ENCODE assay signal across 7 mouse cellular contexts in genomic region chr5:63951421-63951911, GRCm38 (mm10). TPM values are rescaled to one million over a fixed set of nuclear protein-coding genes. Genes with fewer than 3 reads are reported as not detected.
DNase-seq lines count a peak whose midpoint lies in the region; ATAC-seq and TF ChIP-seq lines count a peak whose summit lies in the region.

No protein-coding gene starts in this region.

- no peak overlapping the region for H3K4me2 ChIP-seq in kidney, embryonic 14.5 days (replicated peaks; ENCODE audit: low read depth, low read length)
- H3K4me2 ChIP-seq in midbrain, embryonic 11.5 days, result no peak overlapping the region

- peaks cover 14% of the 10 kb centered on the region for H3K4me1 ChIP-seq in heart, adult 2 months (ENCODE audit: control insufficient read depth, insufficient read depth, low read length)
- H3K4me1 ChIP-seq in kidney, embryonic 14.5 days (ENCODE audit: control insufficient read depth, insufficient read depth, low read length), result peaks cover 19% of the 10 kb centered on the region
- H3K4me1 ChIP-seq in midbrain, embryonic 11.5 days (ENCODE audit: control insufficient read depth, insufficient read depth, low read length), result peaks cover 5% of the 10 kb centered on the region; the same call in 1 of the 2 replicates

- H3K9me3 ChIP-seq in kidney, embryonic 14.5 days (ENCODE audit: control insufficient read depth, low read length), result no peaks in the 10 kb centered on the region
- H3K9me3 ChIP-seq in midbrain, embryonic 11.5 days (ENCODE audit: control insufficient read depth, low read length), result no peaks in the 10 kb centered on the region

- no peaks in the 10 kb centered on the region for H3K27me3 ChIP-seq in heart, adult 2 months (ENCODE audit: control insufficient read depth, insufficient read depth, low read length)
- no peaks in the 10 kb centered on the region for H3K27me3 ChIP-seq in kidney, embryonic 14.5 days (ENCODE audit: control insufficient read depth, insufficient read depth, low read length)
- no peaks in the 10 kb centered on the region for H3K27me3 ChIP-seq in midbrain, embryonic 11.5 days (ENCODE audit: control insufficient read depth, insufficient read depth, low read length)

- WGBS in heart, adult 2 months, result 22% methylated on average over 11 of the region's 11 CpGs
- WGBS in kidney, embryonic 14.5 days, result 73% methylated on average over 11 of the region's 11 CpGs
- 88% methylated on average over 11 of the region's 11 CpGs for WGBS in midbrain, embryonic 11.5 days

- peak; percentile 74; the same call in 1 of the 2 replicates for TF ChIP-seq EP300 in heart, adult 2 months (IDR thresholded peaks at IDR 0.05; ENCODE audit: insufficient read depth, low read depth, low read length)

- peaks cover 2% of the 10 kb centered on the region; the same call in 1 of the 2 replicates for H3K79me2 ChIP-seq in heart, adult 2 months (replicated peaks; ENCODE audit: control insufficient read depth, insufficient read depth, low read length)

- peak; percentile 52 for DNase-seq in adipocyte (ENCODE audit: low spot score)
- DNase-seq in adrenal gland, postnatal 10 days, result peak; percentile 53
- peak; percentile 56 to 63 for DNase-seq in heart, adult 2 months
- DNase-seq in midbrain, embryonic 11.5 days (ENCODE audit: low spot score, missing footprints), result no peak
- DNase-seq in retina, postnatal 1 day, result no peak

- H3K4me3 ChIP-seq in heart, adult 2 months, result peak overlapping the region; percentile 1; the same call in 1 of the 2 replicates
- H3K4me3 ChIP-seq in kidney, embryonic 14.5 days (ENCODE audit: low read length), result no peak overlapping the region
- no peak overlapping the region for H3K4me3 ChIP-seq in midbrain, embryonic 11.5 days (ENCODE audit: low read depth, low read length)

- H3K9ac ChIP-seq in heart, adult 2 months (ENCODE audit: low read depth, low read length), result no peak overlapping the region
- no peak overlapping the region for H3K9ac ChIP-seq in kidney, embryonic 14.5 days (ENCODE audit: low read depth, low read length)
- no peak overlapping the region for H3K9ac ChIP-seq in midbrain, embryonic 11.5 days (ENCODE audit: low read length)

- no peaks in the 10 kb centered on the region for H3K36me3 ChIP-seq in heart, adult 2 months (ENCODE audit: control insufficient read depth, insufficient read depth, low read length)
- H3K36me3 ChIP-seq in kidney, embryonic 14.5 days (ENCODE audit: control insufficient read depth, insufficient read depth, low read length), result no peaks in the 10 kb centered on the region
- no peaks in the 10 kb centered on the region for H3K36me3 ChIP-seq in midbrain, embryonic 11.5 days (ENCODE audit: control insufficient read depth, insufficient read depth, low read length)

- H3K27ac ChIP-seq in heart, adult 2 months, result peak overlapping the region; percentile 75
- peak overlapping the region; percentile 42; the same call in 1 of the 2 replicates for H3K27ac ChIP-seq in kidney, embryonic 14.5 days (ENCODE audit: low read depth, low read length)
- H3K27ac ChIP-seq in midbrain, embryonic 11.5 days (ENCODE audit: low read depth, low read length), result no peak overlapping the region

- intact Hi-C loops in heart, adult 2 months (cut with DNase I), result loop anchor here (2.0 kb wide), 1 partner anchor 17 kb away; the partner anchor contains the start of gene Rell1

- ATAC-seq in kidney, embryonic 14.5 days (ENCODE audit: low FRiP score, low TSS enrichment), result peak; percentile 59
- no peak for ATAC-seq in midbrain, embryonic 11.5 days (ENCODE audit: low FRiP score)
- ATAC-seq in inflammation-experienced regulatory T-cells, adult 6 months, result no peak

- TF ChIP-seq POLR2A in heart, adult 2 months (IDR thresholded peaks at IDR 0.05; ENCODE audit: insufficient read depth, low read depth, low read length), result peak; percentile 35; the same call in 1 of the 2 replicates

- peak; percentile 22; the same call in 1 of the 2 replicates for TF ChIP-seq CTCF in heart, adult 2 months (IDR thresholded peaks at IDR 0.05)

RNA-seq across cellular contexts. Expression of gene Rell1, which starts 17.2 kb away (rescaled TPM):
- 10 to 100 TPM; 32.3 to 32.4 TPM for total RNA-seq in adrenal gland, postnatal 10 days (2021)
- total RNA-seq in heart, adult 2 months (2021), result 10 to 100 TPM in 1 of 2 experiments, 1 to 10 TPM in 1; 9.3 to 10.4 TPM
- 3.4 and 4.6 TPM in 2 replicates for polyA plus RNA-seq in heart, adult 2 months (2012; rRNA removed)
- polyA plus RNA-seq in kidney, embryonic 14.5 days (2014; fragmentation: Nextera tagmentation; extraction: Ambion mirVana), result 13.2 and 13.7 TPM in 2 replicates
- polyA plus RNA-seq in midbrain, embryonic 11.5 days (2014; fragmentation: Nextera tagmentation; extraction: Ambion mirVana), result 8.4 and 10.0 TPM in 2 replicates
- 1 to 10 TPM; 1.5 to 6.1 (median 4.8) TPM for polyA plus RNA-seq in inflammation-experienced regulatory T-cells, adult 6 months (2017; shearing (Covaris generic))

Comparison
In these comparisons a context has a peak if more than half of its experiments do, and no peak if none do; other contexts are left out.
1. DNase-seq: peak in adipocyte (single experiment), adrenal gland, postnatal 10 days (single experiment) and heart, adult 2 months (2 of 2); none in midbrain, embryonic 11.5 days (single experiment) and retina, postnatal 1 day (single experiment).